Mouse (Mus musculus) lung, embryonic 15.5 days (tissue): ENCODE results near the gene Has1. TPM values are rescaled to one million over a fixed set of nuclear protein-coding genes. Genes with fewer than 3 reads are reported as not detected.

Experiments
- ATAC-seq: fragments of 200-750 bp; cut with Nextera tagmentation; 2 replicates; pipeline ENCODE4 v1.8.0; 2017; ENCODE audit warnings: moderate number of reproducible peaks, borderline replicate concordance; ENCODE audit not compliant: low FRiP score, low TSS enrichment; ENCODE audit errors: extremely low read depth
- H3K27ac ChIP-seq: fragments of 300-500 bp; sonication (generic); 2 replicates; pipeline ENCODE4 v1.5.1; 2015; ENCODE audit warnings: moderate library complexity, mild to moderate bottlenecking, inconsistent platforms
- H3K27me3 ChIP-seq: fragments of 300-500 bp; sonication (generic); 2 replicates; pipeline ENCODE4 v1.6.1; 2015; ENCODE audit warnings: inconsistent platforms
- H3K36me3 ChIP-seq: fragments of 300-500 bp; sonication (generic); 2 replicates; pipeline ENCODE4 v1.6.1; 2015; ENCODE audit warnings: inconsistent platforms
- H3K4me1 ChIP-seq: fragments of 300-500 bp; sonication (generic); 2 replicates; pipeline ENCODE4 v1.6.1; 2015; ENCODE audit warnings: inconsistent platforms
- H3K4me2 ChIP-seq: fragments of 300-500 bp; sonication (generic); 2 replicates; pipeline ENCODE4 v1.6.1; 2015; ENCODE audit warnings: inconsistent platforms, mild to moderate bottlenecking, moderate library complexity
- H3K4me3 ChIP-seq: fragments of 300-500 bp; sonication (generic); 2 replicates; pipeline ENCODE4 v1.5.1; 2015; ENCODE audit warnings: mild to moderate bottlenecking, inconsistent platforms
- H3K9ac ChIP-seq: fragments of 300-500 bp; sonication (generic); 2 replicates; pipeline ENCODE4 v1.6.1; 2015; ENCODE audit warnings: inconsistent platforms
- H3K9me3 ChIP-seq: fragments of 300-500 bp; sonication (generic); 2 replicates; pipeline ENCODE4 v1.6.1; 2016; ENCODE audit warnings: inconsistent platforms
- WGBS: fragments of 180-500 bp; shearing (Covaris S2); methylation state at CpG from one replicate; pipeline ENCODE4 v1.1.7; 2015; 5-methylcytosine and 5-hydroxymethylcytosine counted together
- polyA plus RNA-seq: library from polyadenylated mRNA; unstranded; fragments of >200 nt; fragmentation: Nextera tagmentation; extraction: Ambion mirVana; gene quantifications from 2 replicates; pipeline ENCODE4 v1.2.1, GENCODE M21; 2015

Has1 gene
- polyA plus RNA-seq, 1 experiment from 2014 or later: 0.93 TPM

DNA sequence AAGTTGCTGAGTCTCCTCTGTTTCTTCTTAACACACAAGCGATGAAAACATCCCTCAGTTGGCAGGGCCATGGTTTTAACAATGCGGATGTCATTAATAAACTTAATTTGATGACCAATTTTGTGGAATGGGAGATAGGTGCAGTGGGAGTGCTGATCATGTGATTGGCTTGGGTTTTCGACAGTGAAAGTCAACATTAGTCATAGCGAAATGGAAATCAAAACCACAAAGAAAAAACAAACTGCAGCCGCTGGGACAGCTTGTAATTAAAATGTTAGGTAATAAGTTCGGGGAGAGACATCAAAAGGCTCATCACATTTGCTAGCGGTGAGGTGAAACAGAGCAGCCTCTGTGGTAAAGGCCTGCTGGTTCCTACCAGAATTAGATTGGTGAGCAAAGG lies 14.2 kb downstream of the Has1 start:
- H3K4me3 ChIP-seq: no peak overlapping the region
- no peak for ATAC-seq
- peaks cover 47% of the 10 kb centered on the region for H3K36me3 ChIP-seq
- H3K4me1 ChIP-seq: peaks cover 20% of the 10 kb centered on the region
- 89% methylated on average over 7 of the region's 7 CpGs for WGBS
- H3K9ac ChIP-seq: no peak overlapping the region
- H3K27me3 ChIP-seq: no peaks in the 10 kb centered on the region
- no peaks in the 10 kb centered on the region for H3K9me3 ChIP-seq
- no peak overlapping the region for H3K4me2 ChIP-seq
- H3K27ac ChIP-seq: no peak overlapping the region

DNA sequence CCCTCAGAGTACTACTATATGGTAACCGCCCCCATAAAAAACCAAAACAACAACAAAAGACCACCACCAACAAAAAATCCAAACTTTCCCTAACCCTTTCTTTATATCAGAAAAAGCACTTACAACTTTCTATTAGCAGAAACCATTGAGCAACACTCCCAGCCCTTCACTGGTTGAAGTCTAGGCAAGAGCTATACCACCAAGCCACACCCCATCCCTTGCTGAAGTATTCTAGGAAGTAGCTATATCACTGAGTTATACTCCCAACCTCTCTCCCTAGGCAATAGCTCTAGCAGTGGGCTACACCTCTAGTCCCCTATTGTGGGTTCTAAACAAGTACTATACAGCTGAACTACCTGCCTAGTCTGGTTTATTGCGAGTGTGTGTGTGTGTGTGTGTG lies 15.7 kb downstream of the Has1 start:
- Histone ChIP-seq H3K9me3 (no peaks in the 10 kb centered on the region), H3K27me3 (no peaks in the 10 kb centered on the region), H3K36me3 (peaks cover 49% of the 10 kb centered on the region), H3K4me2 (no peak overlapping the region), H3K9ac (no peak overlapping the region), H3K27ac (no peak overlapping the region), H3K4me3 (no peak overlapping the region), H3K4me1 (peaks cover 35% of the 10 kb centered on the region)
- ATAC-seq: no peak
- WGBS: 90% methylated on average over 2 of the region's 2 CpGs

DNA sequence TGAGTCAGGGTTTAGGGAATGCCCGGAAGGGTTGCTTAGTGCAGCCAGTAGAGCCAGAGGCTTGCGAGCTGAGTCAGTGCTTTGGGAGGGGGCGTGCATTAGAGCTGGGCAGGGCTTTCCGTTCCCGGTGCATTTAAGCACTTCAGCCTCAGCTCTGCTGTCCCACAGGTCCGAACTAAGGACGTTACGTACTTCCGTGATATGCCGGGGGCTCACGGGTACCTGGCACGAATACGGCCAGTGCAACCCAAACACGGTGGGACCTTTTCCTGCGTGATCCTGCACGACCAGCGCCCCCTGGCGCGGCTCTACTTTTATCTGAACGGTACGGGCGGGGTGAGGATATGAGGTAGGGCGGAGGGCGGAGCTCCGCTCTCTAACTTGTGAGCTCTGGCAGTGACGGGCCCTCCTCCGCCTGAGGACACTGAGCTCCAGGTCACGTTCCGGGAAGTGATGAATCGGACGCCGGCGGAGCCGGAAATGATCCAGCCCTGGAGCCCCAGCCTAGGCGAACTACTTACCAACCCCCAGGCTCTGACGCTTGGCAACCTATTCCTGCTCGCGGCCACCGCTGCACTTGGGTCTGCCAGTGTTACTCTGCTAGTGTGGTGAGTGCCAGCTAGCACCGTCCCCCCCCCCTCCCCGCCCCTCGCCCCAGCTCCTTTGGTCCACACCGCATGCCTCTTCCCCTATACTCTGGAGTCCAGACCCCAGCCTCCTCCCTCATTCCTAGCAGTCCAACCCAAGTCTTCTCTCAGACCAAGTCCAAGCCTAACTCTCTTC lies 16.9 kb downstream of the Has1 start:
- H3K4me2 ChIP-seq: peak overlapping the region; percentile 54
- under 1% methylated on average over 42 of the region's 43 CpGs for WGBS
- H3K4me1 ChIP-seq: peaks cover 47% of the 10 kb centered on the region
- H3K4me3 ChIP-seq: peak overlapping the region; percentile 42
- peak; percentile 97 for ATAC-seq
- H3K27ac ChIP-seq: peak overlapping the region; percentile 86
- H3K9ac ChIP-seq: peak overlapping the region; percentile 34
- no peaks in the 10 kb centered on the region for H3K9me3 ChIP-seq
- no peaks in the 10 kb centered on the region for H3K27me3 ChIP-seq
- H3K36me3 ChIP-seq: peaks cover 57% of the 10 kb centered on the region

DNA sequence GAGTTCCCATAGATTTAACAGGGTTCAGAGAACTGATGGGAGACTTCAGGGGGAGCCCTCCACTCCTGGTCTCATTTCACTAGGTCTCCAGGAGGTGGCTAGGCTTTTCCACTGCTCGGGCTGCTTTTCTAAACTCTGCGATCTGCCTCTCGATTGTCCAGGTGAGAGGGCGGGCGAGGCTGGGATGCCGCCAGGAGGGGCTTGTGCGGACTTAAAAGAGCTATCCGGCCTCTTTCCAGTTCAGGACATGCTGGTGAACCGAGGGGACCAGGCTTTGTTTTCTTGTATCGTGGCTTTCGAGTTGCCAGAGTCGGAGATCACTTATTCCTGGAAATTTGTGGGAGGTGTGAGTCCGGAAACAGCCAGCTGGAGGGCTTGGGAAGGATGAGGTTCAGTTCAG lies 17.6 kb downstream of the Has1 start:
- Histone ChIP-seq H3K9me3 (no peaks in the 10 kb centered on the region), H3K9ac (peak overlapping the region; percentile 17; the same call in 1 of the 2 replicates), H3K27me3 (no peaks in the 10 kb centered on the region), H3K27ac (peak overlapping the region; percentile 86), H3K4me3 (peak overlapping the region; percentile 42), H3K4me1 (peaks cover 47% of the 10 kb centered on the region), H3K36me3 (peaks cover 56% of the 10 kb centered on the region), H3K4me2 (peak overlapping the region; percentile 54)
- 7% methylated on average over 13 of the region's 13 CpGs for WGBS
- ATAC-seq: no peak

DNA sequence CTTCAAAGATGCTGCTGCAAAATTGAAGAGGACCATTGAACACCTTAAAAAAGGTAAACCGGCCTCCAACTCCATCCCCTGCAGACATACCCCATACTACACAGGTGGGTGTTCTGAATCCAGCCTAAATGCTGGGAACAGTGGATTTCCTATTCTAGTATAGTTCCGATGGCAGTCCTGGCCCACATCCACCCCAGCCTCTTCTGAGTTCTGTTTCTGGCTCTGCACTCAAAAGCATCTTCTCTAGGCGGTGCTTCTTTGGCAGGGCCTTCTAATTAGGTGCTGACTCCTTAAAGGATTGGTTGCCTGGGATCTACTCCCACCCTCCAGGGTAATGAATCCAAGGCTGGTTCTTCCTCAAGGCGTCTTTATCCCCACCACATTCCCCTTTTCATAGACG lies 18.9 kb downstream of the Has1 start:
- no peaks in the 10 kb centered on the region for H3K27me3 ChIP-seq
- H3K4me1 ChIP-seq: peaks cover 59% of the 10 kb centered on the region
- H3K27ac ChIP-seq: no peak overlapping the region
- H3K9me3 ChIP-seq: no peaks in the 10 kb centered on the region
- peaks cover 57% of the 10 kb centered on the region for H3K36me3 ChIP-seq
- no peak for ATAC-seq
- no peak overlapping the region for H3K9ac ChIP-seq
- WGBS: 58% methylated on average over 5 of the region's 5 CpGs
- H3K4me2 ChIP-seq: no peak overlapping the region
- H3K4me3 ChIP-seq: no peak overlapping the region

DNA sequence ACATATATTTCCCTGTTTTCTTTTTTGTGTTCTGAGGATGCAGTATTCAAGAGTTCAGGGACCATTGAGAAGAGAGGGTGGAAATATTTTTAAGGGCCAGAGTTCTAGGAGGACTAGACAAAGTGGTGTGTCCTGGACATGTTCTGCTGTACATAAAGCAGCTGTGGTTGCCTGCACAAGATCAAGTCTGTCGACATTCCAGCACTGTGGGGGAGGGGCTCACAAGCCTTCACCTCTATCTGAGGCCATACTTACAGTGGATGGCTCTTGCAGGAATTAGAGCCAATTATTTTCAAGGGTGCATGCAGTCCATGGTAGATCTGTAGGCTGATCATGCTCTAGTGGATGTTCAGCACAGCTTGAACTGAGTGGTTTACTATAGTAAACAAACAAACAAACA lies 20.1 kb downstream of the Has1 start:
- Histone ChIP-seq H3K4me2 (0 out of 2 replicates have a peak overlapping the region, but pooled peaks have one; percentile 4), H3K36me3 (peaks cover 47% of the 10 kb centered on the region), H3K9ac (no peak overlapping the region), H3K27ac (peak overlapping the region; percentile 8; the same call in 1 of the 2 replicates), H3K27me3 (no peaks in the 10 kb centered on the region), H3K4me3 (no peak overlapping the region), H3K9me3 (no peaks in the 10 kb centered on the region), H3K4me1 (peaks cover 71% of the 10 kb centered on the region)
- 0% methylated on average over 1 of the region's 1 CpGs for WGBS
- ATAC-seq: no peak

DNA sequence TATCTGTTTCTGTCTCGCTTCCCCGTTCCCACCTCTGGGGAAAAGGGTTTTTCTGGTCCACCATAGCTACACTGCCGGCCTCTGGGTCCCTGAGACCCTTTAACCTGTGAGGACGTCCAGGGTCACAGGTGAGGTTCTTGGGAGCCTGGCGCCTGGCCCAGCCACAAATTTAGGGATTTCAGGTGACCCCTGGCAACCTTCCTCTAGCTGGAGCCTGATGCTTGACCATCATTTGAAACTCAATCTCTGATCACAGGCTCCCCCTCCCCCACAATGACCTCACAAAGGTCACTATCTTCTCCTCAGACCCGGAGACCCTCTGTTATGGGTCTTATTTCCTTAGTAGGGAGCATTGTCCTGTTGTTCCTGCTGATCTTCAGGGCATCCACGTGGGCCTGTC lies 24.3 kb downstream of the Has1 start:
- peaks cover 57% of the 10 kb centered on the region for H3K4me1 ChIP-seq
- H3K4me3 ChIP-seq: peak overlapping the region; percentile 84; the same call in 1 of the 2 replicates

DNA sequence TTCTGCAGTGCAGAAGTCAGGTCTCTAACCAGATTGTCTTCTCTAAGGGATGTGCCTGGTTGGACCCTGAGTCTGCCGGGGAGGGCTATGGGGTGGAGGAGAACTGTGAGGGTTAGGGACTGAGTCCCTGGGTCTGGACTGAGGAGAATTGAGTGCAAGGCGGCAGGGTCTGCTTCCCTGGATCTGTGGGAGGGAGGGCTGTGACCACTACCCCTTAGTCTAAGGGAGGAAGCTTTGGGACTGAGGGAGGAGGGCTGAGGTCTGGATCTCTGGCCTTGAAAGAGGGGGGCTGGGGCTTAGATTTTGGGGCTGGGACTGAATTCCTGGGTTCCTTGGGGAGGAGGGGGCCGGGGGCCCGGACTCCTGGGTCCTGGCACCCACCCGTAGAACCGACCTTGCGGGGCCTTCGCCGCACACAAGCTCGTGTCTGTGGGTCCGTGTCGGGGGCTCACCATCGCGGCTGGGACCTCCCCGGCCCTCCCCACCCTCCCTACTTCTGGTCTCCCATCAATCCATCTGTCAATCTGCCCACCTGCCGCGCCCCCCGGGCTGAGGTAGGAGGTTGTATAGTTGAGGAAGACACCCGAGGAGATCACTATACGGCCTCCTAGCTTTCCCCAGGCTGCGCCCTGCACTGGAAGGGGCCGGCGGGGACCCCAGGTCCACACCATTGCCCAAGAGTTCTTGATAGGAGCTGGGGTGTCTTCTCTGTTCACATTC lies 25.0 kb downstream of the Has1 start:
- H3K9me3 ChIP-seq: no peaks in the 10 kb centered on the region
- H3K4me2 ChIP-seq: peak overlapping the region; percentile 80
- 44% methylated on average over 21 of the region's 23 CpGs for WGBS
- peak overlapping the region; percentile 78 for H3K9ac ChIP-seq
- peaks cover 25% of the 10 kb centered on the region for H3K36me3 ChIP-seq
- H3K4me3 ChIP-seq: peak overlapping the region; percentile 84
- peak overlapping the region; percentile 99 for H3K27ac ChIP-seq
- peaks cover 53% of the 10 kb centered on the region for H3K4me1 ChIP-seq
- ATAC-seq: no peak
- H3K27me3 ChIP-seq: no peaks in the 10 kb centered on the region

More for the DNA sequence above, 24.3 kb downstream of the Has1 start:
- Histone ChIP-seq H3K9me3 (no peaks in the 10 kb centered on the region), H3K36me3 (peaks cover 26% of the 10 kb centered on the region), H3K27me3 (no peaks in the 10 kb centered on the region), H3K9ac (no peak overlapping the region), H3K27ac (no peak overlapping the region), H3K4me2 (peak overlapping the region; percentile 80)
- no peak for ATAC-seq
- WGBS: 58% methylated on average over 7 of the region's 7 CpGs

DNA sequence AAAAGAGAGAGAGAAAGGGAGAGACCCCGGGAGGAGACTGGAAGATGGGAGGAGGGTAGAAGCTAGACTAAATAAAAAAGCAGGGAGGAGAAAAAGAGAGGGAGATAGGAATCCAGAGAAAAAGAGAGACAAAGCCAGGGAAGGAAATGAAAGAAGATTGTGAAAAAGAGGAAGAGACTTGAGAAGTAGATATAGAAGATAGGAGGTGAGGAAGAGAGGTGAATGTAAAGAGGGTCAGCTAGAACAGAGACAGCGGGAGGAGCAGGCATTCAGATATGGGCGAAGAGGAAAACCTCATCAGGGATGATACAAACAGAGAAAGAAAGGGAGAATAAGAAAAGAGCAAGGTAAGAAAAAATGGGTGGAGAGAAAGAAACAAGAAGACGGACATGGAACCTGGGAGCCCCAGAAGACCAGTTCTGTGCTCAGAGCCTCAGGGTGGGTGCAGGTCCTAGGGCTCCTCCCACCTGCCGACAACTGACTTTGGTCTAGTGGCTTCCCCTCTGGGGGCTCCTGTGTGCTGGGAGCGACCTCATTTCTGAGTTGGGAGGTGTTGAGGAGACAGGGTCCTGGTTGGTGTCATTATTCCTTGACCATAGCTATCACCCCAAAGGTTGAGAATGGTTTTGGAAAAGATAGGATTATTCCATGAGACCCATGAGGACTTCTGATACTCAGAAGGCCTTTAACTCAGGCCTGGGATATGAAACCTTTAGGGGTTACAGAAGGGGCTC lies 25.8 kb downstream of the Has1 start:
- H3K9ac ChIP-seq: peak overlapping the region; percentile 78
- peak overlapping the region; percentile 80 for H3K4me2 ChIP-seq
- WGBS: 3% methylated on average over 6 of the region's 6 CpGs
- no peaks in the 10 kb centered on the region for H3K27me3 ChIP-seq
- H3K4me1 ChIP-seq: peaks cover 45% of the 10 kb centered on the region
- ATAC-seq: no peak
- peaks cover 25% of the 10 kb centered on the region for H3K36me3 ChIP-seq
- H3K9me3 ChIP-seq: no peaks in the 10 kb centered on the region
- peak overlapping the region; percentile 99 for H3K27ac ChIP-seq
- H3K4me3 ChIP-seq: peak overlapping the region; percentile 84

DNA sequence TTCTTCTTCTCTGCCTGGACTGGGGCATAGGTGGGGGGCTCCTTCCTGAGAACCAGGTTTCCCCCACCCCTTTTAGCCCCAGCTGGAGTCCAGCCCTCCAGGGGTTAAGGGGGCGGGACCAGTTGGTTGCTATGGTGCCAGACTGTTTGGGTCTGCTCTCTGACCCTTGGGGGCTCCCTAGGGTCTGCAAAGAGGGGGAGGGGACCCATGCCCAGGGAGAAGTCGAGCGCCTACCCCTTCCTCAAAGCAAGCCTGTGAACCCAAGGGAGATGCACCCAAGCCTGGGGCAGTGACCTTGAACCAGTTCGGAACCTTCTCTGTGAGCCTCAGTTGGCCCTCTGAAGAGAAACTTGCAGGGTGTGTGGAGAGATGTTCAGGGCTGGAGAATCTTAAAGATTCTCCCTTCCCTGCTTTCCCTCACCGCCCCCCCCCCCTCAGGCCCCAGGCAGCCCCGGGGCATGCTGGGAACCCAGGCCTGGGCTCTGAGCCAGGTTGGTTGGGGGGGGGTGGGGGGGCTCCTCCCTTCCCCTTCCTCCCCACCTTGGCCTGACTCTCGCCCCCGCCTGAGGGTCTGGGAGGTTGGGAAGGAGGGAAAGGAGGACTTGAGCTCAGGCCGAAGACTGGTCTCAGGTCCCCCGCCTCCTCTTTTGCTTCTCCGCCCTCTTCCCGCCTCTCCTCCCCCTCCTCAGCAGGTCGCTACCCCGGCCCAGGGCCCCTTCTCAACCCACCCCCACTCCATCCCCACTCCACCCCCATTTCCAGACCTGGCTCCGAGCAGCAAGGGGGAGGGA lies 26.6 kb downstream of the Has1 start:
- no peaks in the 10 kb centered on the region for H3K27me3 ChIP-seq
- H3K4me3 ChIP-seq: peak overlapping the region; percentile 84
- H3K9ac ChIP-seq: peak overlapping the region; percentile 78
- H3K27ac ChIP-seq: peak overlapping the region; percentile 99
- 3% methylated on average over 11 of the region's 15 CpGs for WGBS
- peak; percentile 74 for ATAC-seq
- peaks cover 19% of the 10 kb centered on the region for H3K36me3 ChIP-seq
- peaks cover 37% of the 10 kb centered on the region for H3K4me1 ChIP-seq
- H3K9me3 ChIP-seq: no peaks in the 10 kb centered on the region
- H3K4me2 ChIP-seq: peak overlapping the region; percentile 80

DNA sequence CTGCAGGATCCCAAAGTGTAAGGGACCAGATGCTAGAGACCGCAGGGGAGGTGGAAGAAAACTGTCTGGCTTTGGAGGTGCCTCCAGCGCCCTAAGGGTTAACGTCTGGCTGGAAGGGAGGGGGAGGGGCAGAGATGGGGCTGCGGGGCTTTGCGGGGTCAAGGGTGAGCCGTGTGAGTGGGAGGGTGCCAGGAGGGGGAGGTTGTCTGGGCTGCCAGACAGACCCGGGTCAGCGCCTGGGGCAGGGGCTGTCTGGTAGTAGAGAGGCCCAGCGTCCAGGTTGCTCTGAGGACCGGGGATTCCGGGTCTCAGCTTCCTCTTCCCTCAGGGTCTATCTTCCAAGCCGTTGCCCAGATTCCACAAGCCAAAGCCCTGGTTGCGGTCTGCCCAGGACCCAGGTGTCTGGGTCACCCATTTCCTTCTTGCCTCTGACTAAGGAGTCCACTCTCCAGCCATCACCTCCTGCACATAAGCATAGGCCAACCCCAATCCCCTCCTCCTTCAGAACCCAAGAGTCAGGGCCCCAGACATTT lies 27.3 kb downstream of the Has1 start:
- H3K27ac ChIP-seq: peak overlapping the region; percentile 99
- WGBS: 0% methylated on average over 13 of the region's 13 CpGs
- ATAC-seq: peak; percentile 31
- peak overlapping the region; percentile 84 for H3K4me3 ChIP-seq
- no peaks in the 10 kb centered on the region for H3K27me3 ChIP-seq
- H3K9me3 ChIP-seq: no peaks in the 10 kb centered on the region
- H3K36me3 ChIP-seq: peaks cover 16% of the 10 kb centered on the region
- H3K9ac ChIP-seq: peak overlapping the region; percentile 78
- peaks cover 34% of the 10 kb centered on the region for H3K4me1 ChIP-seq
- H3K4me2 ChIP-seq: peak overlapping the region; percentile 80
